Mouse (Mus musculus): Measurements from ENCODE around the gene Ppif. TPM values are rescaled to one million over a fixed set of nuclear protein-coding genes. Genes with fewer than 3 reads are reported as not detected.

Ppif gene
- total RNA-seq, 1 experiment from 2014 or later: 11.5 TPM

Other genes starting within 250 kb of the Ppif start
- 18.7 and 21.6 TPM in 2 replicates for gene Zmiz1, start 235.0 kb upstream of the Ppif start, total RNA-seq (2017)
- 10.1 TPM in 2 replicates for gene Zcchc24, start 74.9 kb downstream of the Ppif start, total RNA-seq (2017)
- 43.6 and 47.0 TPM in 2 replicates for gene Anxa11, start 148.0 kb downstream of the Ppif start, total RNA-seq (2017)
- not detected in 2 replicates for gene Plac9a, start 208.9 kb downstream of the Ppif start, total RNA-seq (2017)
- gene Tmem254a, start 233.5 kb downstream of the Ppif start, total RNA-seq (2017): 1.7 and 1.8 TPM in 2 replicates
- not detected in 2 replicates for gene Cphx1, start 244.2 kb downstream of the Ppif start, total RNA-seq (2017)

All from neutrophil, adult 5-6 weeks (primary cell).